Mouse (Mus musculus) olfactory bulb, adult 2 months (tissue): ENCODE measurements at regions not wholly inside any gene's neighbourhood (a gene's known extent, or its start where the extent isn't known, plus 50 kb on each side); places are given as distances from the start of the nearest gene placed in this dataset.

Source experiments
- H3K27ac ChIP-seq: fragments of 200-500 bp; 2 replicates; pipeline ENCODE4 v1.5.1; 2012; ENCODE audit warnings: low read depth, low read length; ENCODE audit not compliant: insufficient read depth
- H3K4me1 ChIP-seq: fragments of 200-500 bp; 2 replicates; pipeline ENCODE4 v1.6.1; 2012; ENCODE audit warnings: low read length; ENCODE audit not compliant: control insufficient read depth, insufficient read depth
- H3K4me3 ChIP-seq: fragments of 200-500 bp; 2 replicates; pipeline ENCODE4 v1.5.1; 2012; ENCODE audit warnings: mild to moderate bottlenecking, low read depth, low read length, moderate library complexity; ENCODE audit not compliant: insufficient read depth
- CTCF ChIP-seq: fragments of 200-500 bp; IDR thresholded peaks from 2 replicates; pipeline ENCODE4 v1.5.1; 2012; ENCODE audit warnings: low read depth, mild to moderate bottlenecking, low read length, moderate library complexity; ENCODE audit not compliant: insufficient read depth
- POLR2A ChIP-seq: fragments of 200-500 bp; IDR thresholded peaks from 2 replicates; pipeline ENCODE4 v1.6.1; 2012; ENCODE audit warnings: mild to moderate bottlenecking, low read depth, low read length, moderate library complexity; ENCODE audit not compliant: insufficient read depth
- WGBS: fragments of 180-500 bp; shearing (Covaris S2); methylation state at CpG from one replicate; pipeline ENCODE4 v1.1.7; 2018; 5-methylcytosine and 5-hydroxymethylcytosine counted together

GRCm38 (mm10) chr1:137695751-137696150 lies 479.8 kb downstream of the Ptprc start:
- Histone ChIP-seq H3K4me3 (no peak overlapping the region), H3K27ac (no peak overlapping the region), H3K4me1 (no peaks in the 10 kb centered on the region)
- 86% methylated on average over 3 of the region's 3 CpGs for WGBS
- no peak for TF ChIP-seq POLR2A
- TF ChIP-seq CTCF, result no peak

GRCm38 (mm10) chr1:137692525-137692924 lies 483.0 kb downstream of the Ptprc start:
- 34% methylated on average over 2 of the region's 2 CpGs for WGBS
- no peaks in the 10 kb centered on the region for H3K4me1 ChIP-seq
- no peak overlapping the region for H3K27ac ChIP-seq
- no peak for TF ChIP-seq CTCF
- TF ChIP-seq POLR2A, result no peak
- no peak overlapping the region for H3K4me3 ChIP-seq

- Histone ChIP-seq H3K4me3 (no peak overlapping the region), H3K4me1 (no peaks in the 10 kb centered on the region), H3K27ac (no peak overlapping the region)
- 82% methylated on average over 9 of the region's 9 CpGs for WGBS
- TF ChIP-seq POLR2A (no peak), CTCF (no peak)
Measured at GRCm38 (mm10) chr1:137690860-137691595, 484.5 kb downstream of the Ptprc start.

- no peak overlapping the region for H3K4me3 ChIP-seq
- TF ChIP-seq CTCF (no peak), POLR2A (no peak)
- no peak overlapping the region for H3K27ac ChIP-seq
- H3K4me1 ChIP-seq, result no peaks in the 10 kb centered on the region
- 85% methylated on average over 5 of the region's 5 CpGs for WGBS
Measured at GRCm38 (mm10) chr1:137670650-137671049, 504.9 kb downstream of the Ptprc start.

GRCm38 (mm10) chr1:137669849-137670248 lies 505.7 kb downstream of the Ptprc start:
- Histone ChIP-seq H3K4me1 (no peaks in the 10 kb centered on the region), H3K4me3 (no peak overlapping the region), H3K27ac (no peak overlapping the region)
- TF ChIP-seq CTCF (no peak), POLR2A (no peak)
- 87% methylated on average over 3 of the region's 3 CpGs for WGBS

- no peak for TF ChIP-seq POLR2A
- TF ChIP-seq CTCF, result no peak
- Histone ChIP-seq H3K27ac (no peak overlapping the region), H3K4me3 (no peak overlapping the region), H3K4me1 (peaks cover 5% of the 10 kb centered on the region; the same call in 1 of the 2 replicates)
- 98% methylated on average over 1 of the region's 1 CpGs for WGBS
Measured at GRCm38 (mm10) chr1:137658141-137658540, 517.4 kb downstream of the Ptprc start.

GRCm38 (mm10) chr1:137656900-137657458 lies 518.5 kb downstream of the Ptprc start:
- H3K4me3 ChIP-seq, result no peak overlapping the region
- WGBS, result 3% methylated on average over 6 of the region's 6 CpGs
- H3K4me1 ChIP-seq, result peaks cover 5% of the 10 kb centered on the region; the same call in 1 of the 2 replicates
- TF ChIP-seq CTCF (no peak), POLR2A (no peak)
- H3K27ac ChIP-seq, result peak overlapping the region; percentile 45; the same call in 1 of the 2 replicates

- Histone ChIP-seq H3K4me1 (peaks cover 7% of the 10 kb centered on the region; the same call in 1 of the 2 replicates), H3K27ac (no peak overlapping the region), H3K4me3 (no peak overlapping the region)
- 52% methylated on average over 4 of the region's 4 CpGs for WGBS
- TF ChIP-seq CTCF (no peak), POLR2A (no peak)
Measured at GRCm38 (mm10) chr1:137654171-137654570, 521.3 kb downstream of the Ptprc start.

- TF ChIP-seq CTCF, result no peak
- no peak for TF ChIP-seq POLR2A
- Histone ChIP-seq H3K4me1 (peaks cover 7% of the 10 kb centered on the region; the same call in 1 of the 2 replicates), H3K4me3 (no peak overlapping the region), H3K27ac (no peak overlapping the region; the same call in 1 of the 2 replicates)
- WGBS, result 48% methylated on average over 5 of the region's 5 CpGs
Measured at GRCm38 (mm10) chr1:137653495-137653894, 522.0 kb downstream of the Ptprc start.
